Mouse (Mus musculus): ENCODE measurements at regions not wholly inside any gene's neighbourhood (a gene's known extent, or its start where the extent isn't known, plus 50 kb on each side); places are given as distances from the start of the nearest gene placed in this dataset.
"Not testable (repeated sequence)": the region's sequence is repeated elsewhere in the genome, so short reads cannot be mapped to it uniquely, and the experiment has no call there.

GRCm38 (mm10) chr8:12451857-12452256, 56.8 kb downstream of the Sox1 start:
- Histone ChIP-seq H3K36me3 (replicated peaks) (no peaks in the 10 kb centered on the region), H3K4me2 (no peak overlapping the region), H3K9ac (no peak overlapping the region), H3K9me3 (replicated peaks) (no peaks in the 10 kb centered on the region), H3K4me1 (replicated peaks) (no peaks in the 10 kb centered on the region), H3K27ac (replicated peaks) (no peak overlapping the region), H3K4me3 (replicated peaks) (no peak overlapping the region), H3K27me3 (peaks cover 31% of the 10 kb centered on the region)
- no peak for ATAC-seq (ENCODE audit: insufficient read depth)
- 47% methylated on average over 8 of the region's 8 CpGs for WGBS (ENCODE audit: insufficient replicate concordance)

GRCm38 (mm10) chr8:12455376-12455775, 60.3 kb downstream of the Sox1 start:
- not testable (repeated sequence) for H3K27ac ChIP-seq (replicated peaks); H3K27me3 ChIP-seq; H3K9me3 ChIP-seq (replicated peaks); H3K36me3 ChIP-seq (replicated peaks); H3K4me2 ChIP-seq; ATAC-seq (ENCODE audit: insufficient read depth); H3K4me1 ChIP-seq (replicated peaks); H3K4me3 ChIP-seq (replicated peaks); H3K9ac ChIP-seq
- WGBS (ENCODE audit: insufficient replicate concordance), result 48% methylated on average over 3 of the region's 3 CpGs

GRCm38 (mm10) chr8:12456326-12456725, 61.2 kb downstream of the Sox1 start:
- ATAC-seq (ENCODE audit: insufficient read depth), result no peak
- H3K9me3 ChIP-seq (replicated peaks), result no peaks in the 10 kb centered on the region
- WGBS (ENCODE audit: insufficient replicate concordance), result 48% methylated on average over 1 of the region's 1 CpGs

GRCm38 (mm10) chr8:12457015-12457414, 61.9 kb downstream of the Sox1 start:
- no peak overlapping the region for H3K27ac ChIP-seq (replicated peaks)
- no peaks in the 10 kb centered on the region for H3K9me3 ChIP-seq (replicated peaks)
- H3K36me3 ChIP-seq (replicated peaks), result no peaks in the 10 kb centered on the region
- peaks cover 9% of the 10 kb centered on the region for H3K27me3 ChIP-seq
- H3K9ac ChIP-seq, result no peak overlapping the region
- no peak overlapping the region for H3K4me3 ChIP-seq (replicated peaks)
- H3K4me1 ChIP-seq (replicated peaks), result no peaks in the 10 kb centered on the region
- no peak overlapping the region for H3K4me2 ChIP-seq
- no peak for ATAC-seq (ENCODE audit: insufficient read depth)
- WGBS (ENCODE audit: insufficient replicate concordance), result 51% methylated on average over 7 of the region's 7 CpGs

More at GRCm38 (mm10) chr8:12456326-12456725, 61.2 kb downstream of the Sox1 start:
- H3K27ac ChIP-seq (replicated peaks), result no peak overlapping the region
- H3K27me3 ChIP-seq, result 0 out of 2 replicates have a peak, but pooled peaks cover 6% of the 10 kb centered on the region
- H3K4me3 ChIP-seq (replicated peaks), result no peak overlapping the region
- no peaks in the 10 kb centered on the region for H3K36me3 ChIP-seq (replicated peaks)
- no peak overlapping the region for H3K4me2 ChIP-seq
- H3K9ac ChIP-seq, result no peak overlapping the region
- no peaks in the 10 kb centered on the region for H3K4me1 ChIP-seq (replicated peaks)

GRCm38 (mm10) chr8:12466845-12467244, 71.8 kb downstream of the Sox1 start:
- H3K27ac ChIP-seq (replicated peaks), result no peak overlapping the region
- no peak overlapping the region for H3K9ac ChIP-seq
- 58% methylated on average over 7 of the region's 7 CpGs for WGBS (ENCODE audit: insufficient replicate concordance)
- no peaks in the 10 kb centered on the region for H3K9me3 ChIP-seq (replicated peaks)
- H3K4me2 ChIP-seq, result no peak overlapping the region
- H3K4me3 ChIP-seq (replicated peaks), result no peak overlapping the region
- no peaks in the 10 kb centered on the region for H3K4me1 ChIP-seq (replicated peaks)
- ATAC-seq (ENCODE audit: insufficient read depth), result no peak
- peaks cover 19% of the 10 kb centered on the region for H3K27me3 ChIP-seq
- H3K36me3 ChIP-seq (replicated peaks), result no peaks in the 10 kb centered on the region

- no peaks in the 10 kb centered on the region for H3K9me3 ChIP-seq (replicated peaks)
- H3K36me3 ChIP-seq (replicated peaks), result no peaks in the 10 kb centered on the region
- H3K4me3 ChIP-seq (replicated peaks), result no peak overlapping the region
- no peak overlapping the region for H3K4me2 ChIP-seq
- WGBS (ENCODE audit: insufficient replicate concordance), result 72% methylated on average over 36 of the region's 36 CpGs
- no peaks in the 10 kb centered on the region for H3K4me1 ChIP-seq (replicated peaks)
- ATAC-seq (ENCODE audit: insufficient read depth), result no peak
- no peak overlapping the region for H3K27ac ChIP-seq (replicated peaks)
- H3K27me3 ChIP-seq, result peaks cover 15% of the 10 kb centered on the region
- no peak overlapping the region for H3K9ac ChIP-seq
Measured at GRCm38 (mm10) chr8:12467386-12468326, 72.6 kb downstream of the Sox1 start.

- no peak overlapping the region for H3K9ac ChIP-seq
- 9% methylated on average over 39 of the region's 39 CpGs for WGBS (ENCODE audit: insufficient replicate concordance)
- H3K27me3 ChIP-seq, result peaks cover 53% of the 10 kb centered on the region
- H3K4me2 ChIP-seq, result no peak overlapping the region
- no peaks in the 10 kb centered on the region for H3K4me1 ChIP-seq (replicated peaks)
- no peak overlapping the region for H3K4me3 ChIP-seq (replicated peaks)
- ATAC-seq (ENCODE audit: insufficient read depth), result no peak
- no peaks in the 10 kb centered on the region for H3K9me3 ChIP-seq (replicated peaks)
- H3K36me3 ChIP-seq (replicated peaks), result no peaks in the 10 kb centered on the region
- H3K27ac ChIP-seq (replicated peaks), result no peak overlapping the region
Measured at GRCm38 (mm10) chr8:12477449-12478401, 82.6 kb downstream of the Sox1 start.

- no peak for ATAC-seq (ENCODE audit: insufficient read depth)
- H3K27ac ChIP-seq (replicated peaks), result no peak overlapping the region
- no peaks in the 10 kb centered on the region for H3K4me1 ChIP-seq (replicated peaks)
- no peak overlapping the region for H3K9ac ChIP-seq
- H3K27me3 ChIP-seq, result peaks cover 41% of the 10 kb centered on the region
- H3K9me3 ChIP-seq (replicated peaks), result no peaks in the 10 kb centered on the region
- WGBS (ENCODE audit: insufficient replicate concordance), result 67% methylated on average over 14 of the region's 14 CpGs
- H3K4me3 ChIP-seq (replicated peaks), result no peak overlapping the region
- no peak overlapping the region for H3K4me2 ChIP-seq
- H3K36me3 ChIP-seq (replicated peaks), result no peaks in the 10 kb centered on the region
Measured at GRCm38 (mm10) chr8:12481918-12482317, 86.8 kb downstream of the Sox1 start.

- no peak overlapping the region for H3K4me3 ChIP-seq (replicated peaks)
- no peaks in the 10 kb centered on the region for H3K4me1 ChIP-seq (replicated peaks)
- no peak overlapping the region for H3K4me2 ChIP-seq
- ATAC-seq (ENCODE audit: insufficient read depth), result no peak
- H3K36me3 ChIP-seq (replicated peaks), result no peaks in the 10 kb centered on the region
- WGBS (ENCODE audit: insufficient replicate concordance), result 60% methylated on average over 3 of the region's 3 CpGs
- no peaks in the 10 kb centered on the region for H3K9me3 ChIP-seq (replicated peaks)
- H3K9ac ChIP-seq, result no peak overlapping the region
- peaks cover 24% of the 10 kb centered on the region for H3K27me3 ChIP-seq
- no peak overlapping the region for H3K27ac ChIP-seq (replicated peaks)
Measured at GRCm38 (mm10) chr8:12483551-12483950, 88.5 kb downstream of the Sox1 start.

GRCm38 (mm10) chr8:12485326-12485725, 87.5 kb upstream of the Spaca7 start:
- ATAC-seq (ENCODE audit: insufficient read depth), result no peak
- Histone ChIP-seq H3K4me2 (no peak overlapping the region), H3K36me3 (replicated peaks) (no peaks in the 10 kb centered on the region), H3K27ac (replicated peaks) (no peak overlapping the region), H3K4me3 (replicated peaks) (no peak overlapping the region), H3K27me3 (peaks cover 8% of the 10 kb centered on the region; the same call in 1 of the 2 replicates), H3K9ac (no peak overlapping the region), H3K9me3 (replicated peaks) (no peaks in the 10 kb centered on the region), H3K4me1 (replicated peaks) (no peaks in the 10 kb centered on the region)
- WGBS (ENCODE audit: insufficient replicate concordance), result 58% methylated on average over 7 of the region's 7 CpGs
